Comparison of ENCODE assay signal across 8 mouse cellular contexts in genomic region chr4:111495949-111496348, GRCm38 (mm10).
DNase-seq lines count a peak whose midpoint lies in the region; ATAC-seq and TF ChIP-seq lines count a peak whose summit lies in the region.

No protein-coding gene starts in this region.

- H3K4me3 ChIP-seq in embryonic facial prominence, embryonic 13.5 days: no peak overlapping the region
- no peak overlapping the region for H3K4me3 ChIP-seq in heart, postnatal 0 days (ENCODE audit: low read depth, low read length)

- 5% methylated on average over 2 of the region's 2 CpGs for WGBS in embryonic facial prominence, embryonic 13.5 days
- 3% methylated on average over 2 of the region's 2 CpGs for WGBS in heart, postnatal 0 days

- no peak overlapping the region for H3K4me2 ChIP-seq in embryonic facial prominence, embryonic 13.5 days
- H3K4me2 ChIP-seq in heart, postnatal 0 days (ENCODE audit: low read depth, low read length): no peak overlapping the region

- H3K9ac ChIP-seq in embryonic facial prominence, embryonic 13.5 days: no peak overlapping the region
- no peak overlapping the region for H3K9ac ChIP-seq in heart, postnatal 0 days (replicated peaks; ENCODE audit: low read depth, low read length)

- no peak overlapping the region for H3K27ac ChIP-seq in embryonic facial prominence, embryonic 13.5 days
- no peak overlapping the region for H3K27ac ChIP-seq in heart, postnatal 0 days (ENCODE audit: low read depth)

- TF ChIP-seq CTCF in heart, postnatal 0 days (IDR thresholded peaks at IDR 0.05; ENCODE audit: low read depth): peak; percentile 93

- no peaks in the 10 kb centered on the region for H3K36me3 ChIP-seq in embryonic facial prominence, embryonic 13.5 days
- H3K36me3 ChIP-seq in heart, postnatal 0 days (replicated peaks; ENCODE audit: control insufficient read depth, insufficient read depth, low read length): no peaks in the 10 kb centered on the region

- H3K9me3 ChIP-seq in embryonic facial prominence, embryonic 13.5 days: no peaks in the 10 kb centered on the region
- no peaks in the 10 kb centered on the region for H3K9me3 ChIP-seq in heart, postnatal 0 days (replicated peaks; ENCODE audit: control insufficient read depth, low read length)

- ATAC-seq in embryonic facial prominence, embryonic 13.5 days (ENCODE audit: insufficient number of reproducible peaks, insufficient read depth, low FRiP score, low TSS enrichment, low read depth): peak; percentile 5; the same call in 1 of the 2 replicates
- no peak; the same call in 1 of the 2 replicates for ATAC-seq in heart, postnatal 0 days (ENCODE audit: insufficient read depth, low read depth)

- no peaks in the 10 kb centered on the region for H3K4me1 ChIP-seq in embryonic facial prominence, embryonic 13.5 days
- H3K4me1 ChIP-seq in heart, postnatal 0 days (ENCODE audit: control insufficient read depth, insufficient read depth): no peaks in the 10 kb centered on the region

- TF ChIP-seq EP300 in heart, postnatal 0 days (IDR thresholded peaks at IDR 0.05; ENCODE audit: low read depth): no peak

- DNase-seq in 416B (ENCODE audit: low read depth): peak; percentile 34
- DNase-seq in adrenal gland, postnatal 25 days: peak; percentile 81
- DNase-seq in heart, postnatal 0 days (ENCODE audit: low spot score): peak; percentile 16
- peak; percentile 83 for DNase-seq in layer of hippocampus, adult 11-12 months (ENCODE audit: low spot score)
- DNase-seq in lung, adult 18-20 months: peak; percentile 50 to 62
- DNase-seq in ovary, postnatal 10 days (ENCODE audit: low spot score): peak; percentile 43
- DNase-seq in thymus, postnatal 14 days: peak; percentile 45

- no peaks in the 10 kb centered on the region for H3K27me3 ChIP-seq in embryonic facial prominence, embryonic 13.5 days
- H3K27me3 ChIP-seq in heart, postnatal 0 days (ENCODE audit: control insufficient read depth, insufficient read depth, low read length): no peaks in the 10 kb centered on the region

Comparison
In these comparisons a context has a peak if more than half of its experiments do, and no peak if none do; other contexts are left out.
1. DNase-seq: peak in every context shown above with its lines; median percentile 83 in layer of hippocampus, adult 11-12 months; 81 in adrenal gland, postnatal 25 days; 56 in lung, adult 18-20 months; 45 in thymus, postnatal 14 days; 43 in ovary, postnatal 10 days; 34 in 416B; 16 in heart, postnatal 0 days.